Mouse (Mus musculus) midbrain, embryonic 13.5 days (tissue): ENCODE results near the gene Gm5580. TPM values are rescaled to one million over a fixed set of nuclear protein-coding genes. Genes with fewer than 3 reads are reported as not detected.
"Not testable (repeated sequence)": the region's sequence is repeated elsewhere in the genome, so short reads cannot be mapped to it uniquely, and the experiment has no call there.

Experiments used
- ATAC-seq: fragments of 200-750 bp; cut with Nextera tagmentation; 2 replicates; pipeline ENCODE4 v1.8.0; 2017; ENCODE audit warnings: mild to moderate bottlenecking, moderate TSS enrichment, moderate library complexity
- H3K27ac ChIP-seq: fragments of 300-500 bp; sonication (generic); 2 replicates; pipeline ENCODE4 v1.5.1; 2015; ENCODE audit warnings: inconsistent platforms, mild to moderate bottlenecking, moderate library complexity
- H3K27me3 ChIP-seq: fragments of 300-500 bp; sonication (generic); 2 replicates; pipeline ENCODE4 v1.6.1; 2015; ENCODE audit warnings: mild to moderate bottlenecking, inconsistent platforms
- H3K36me3 ChIP-seq: fragments of 300-500 bp; sonication (generic); 2 replicates; pipeline ENCODE4 v1.6.1; 2015; ENCODE audit warnings: mild to moderate bottlenecking, inconsistent platforms
- H3K4me1 ChIP-seq: fragments of 300-500 bp; sonication (generic); replicated peaks from 2 replicates; pipeline ENCODE4 v1.6.1; 2015; ENCODE audit warnings: inconsistent platforms
- H3K4me2 ChIP-seq: fragments of 300-500 bp; sonication (generic); replicated peaks from 2 replicates; pipeline ENCODE4 v1.6.1; 2015; ENCODE audit warnings: moderate library complexity, mild to moderate bottlenecking, inconsistent platforms
- H3K4me3 ChIP-seq: fragments of 300-500 bp; sonication (generic); replicated peaks from 2 replicates; pipeline ENCODE4 v1.5.1; 2015; ENCODE audit warnings: mild to moderate bottlenecking, inconsistent platforms
- H3K9ac ChIP-seq: fragments of 300-500 bp; sonication (generic); replicated peaks from 2 replicates; pipeline ENCODE4 v1.6.1; 2015; ENCODE audit warnings: mild to moderate bottlenecking, inconsistent platforms
- H3K9me3 ChIP-seq: fragments of 300-500 bp; sonication (generic); 2 replicates; pipeline ENCODE4 v1.6.1; 2016; ENCODE audit warnings: mild to moderate bottlenecking, inconsistent platforms
- WGBS: fragments of 180-500 bp; shearing (Covaris S2); methylation state at CpG from one replicate; pipeline ENCODE4 v1.1.7; 2015; 5-methylcytosine and 5-hydroxymethylcytosine counted together
- polyA plus RNA-seq: library from polyadenylated mRNA; unstranded; fragments of >200 nt; fragmentation: Nextera tagmentation; extraction: Ambion mirVana; gene quantifications from 2 replicates; pipeline ENCODE4 v1.2.1, GENCODE M21; 2015

Gm5580 gene
- polyA plus RNA-seq, result 0.38 and 1.0 TPM in 2 replicates

DNA sequence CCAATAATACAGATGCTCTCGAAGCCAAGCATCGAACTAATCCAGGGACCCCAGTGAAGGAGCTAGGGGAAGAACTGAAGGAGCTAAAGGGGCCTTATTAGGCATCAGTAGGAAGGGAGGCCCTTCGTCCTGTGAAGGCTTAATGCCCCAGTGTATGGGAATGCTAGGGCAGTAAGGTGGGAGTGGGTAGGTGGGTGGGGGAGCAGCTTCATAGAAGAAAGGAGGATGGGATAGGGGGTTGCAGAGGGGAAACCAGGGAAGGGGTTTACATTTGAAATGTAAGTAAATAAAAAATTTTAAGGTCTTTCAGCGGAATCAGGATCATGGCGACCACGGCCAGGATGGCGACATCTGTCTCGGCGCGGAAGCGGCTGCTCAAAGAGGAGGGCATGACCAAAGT, at the start of gene Gm5580:
Gene Gm5580, plus strand, starts transcription at position 301 of the 400 bp plus-strand sequence.
- not testable (repeated sequence) for H3K36me3 ChIP-seq, H3K4me3 ChIP-seq, H3K9me3 ChIP-seq, ATAC-seq, H3K9ac ChIP-seq, H3K4me2 ChIP-seq, H3K27ac ChIP-seq, H3K4me1 ChIP-seq, H3K27me3 ChIP-seq
- WGBS, result 96% methylated on average over 11 of the region's 11 CpGs

DNA sequence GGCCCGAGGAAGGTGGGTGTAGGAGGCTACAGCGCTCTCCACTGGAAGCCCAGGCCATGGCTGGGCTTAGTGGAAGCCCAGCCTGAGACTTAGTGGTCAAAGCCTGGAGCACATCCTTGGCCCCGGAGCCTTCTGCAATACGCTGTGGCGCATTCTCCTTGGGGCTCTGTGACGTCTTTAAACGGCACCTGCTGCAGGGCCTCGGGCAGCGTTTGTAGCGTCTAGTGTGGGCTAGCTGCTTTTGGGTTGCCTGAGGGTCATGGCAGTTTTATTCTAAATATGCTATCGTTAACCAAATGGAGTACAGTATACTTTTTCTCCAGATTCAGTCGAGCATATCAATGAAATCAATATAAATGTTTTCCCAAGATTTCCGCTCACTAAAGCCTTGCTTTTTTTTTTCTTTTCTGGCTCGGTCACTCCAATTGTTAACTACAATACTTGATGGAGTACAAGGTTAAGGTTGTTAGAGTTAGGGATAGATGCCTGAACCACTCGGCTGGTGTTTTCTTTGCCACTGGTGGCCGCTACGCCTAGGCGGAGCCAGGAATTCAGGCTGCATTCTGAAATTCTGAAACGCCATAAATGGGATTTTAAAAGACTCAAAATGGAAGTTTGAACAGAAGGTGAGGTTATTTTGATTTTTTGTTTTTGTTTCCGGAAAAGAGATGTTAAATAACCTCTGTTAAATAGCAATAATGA, 44.5 kb upstream of the Gm5580 start, which contains the start of gene Olfr212:
Gene Olfr212, plus strand, starts transcription at position 215 of the 702 bp plus-strand sequence.
- not testable (repeated sequence) for H3K27me3 ChIP-seq, ATAC-seq, H3K36me3 ChIP-seq, H3K4me1 ChIP-seq, H3K27ac ChIP-seq, H3K4me2 ChIP-seq, H3K9ac ChIP-seq, H3K4me3 ChIP-seq
- 92% methylated on average over 20 of the region's 20 CpGs for WGBS
- peaks cover 14% of the 10 kb centered on the region; the same call in 1 of the 2 replicates for H3K9me3 ChIP-seq

DNA sequence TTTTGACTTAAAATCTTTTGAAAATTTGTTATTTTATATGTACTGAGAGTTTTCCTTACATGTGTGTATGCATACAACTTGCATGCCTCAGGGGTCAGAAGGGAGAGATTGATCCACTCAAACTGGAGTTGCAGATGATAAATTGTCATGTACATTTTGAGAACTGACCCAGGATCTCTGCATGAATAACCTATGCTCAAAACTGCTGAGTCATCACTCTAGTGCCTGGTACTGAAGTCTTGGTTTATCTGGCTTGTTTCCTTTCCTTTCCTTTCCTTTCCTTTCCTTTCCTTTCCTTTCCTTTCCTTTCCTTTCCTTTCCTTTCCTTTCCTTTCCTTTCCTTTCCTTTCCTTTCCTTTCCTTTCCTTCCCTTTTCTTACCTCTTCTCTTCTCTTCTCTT, 36.1 kb upstream of the Gm5580 start:
- Histone ChIP-seq H3K27me3 (no peaks in the 10 kb centered on the region), H3K4me2 (no peak overlapping the region), H3K27ac (no peak overlapping the region), H3K9ac (no peak overlapping the region), H3K4me1 (no peaks in the 10 kb centered on the region), H3K9me3 (no peaks in the 10 kb centered on the region), H3K4me3 (no peak overlapping the region), H3K36me3 (no peaks in the 10 kb centered on the region)
- no peak for ATAC-seq

DNA sequence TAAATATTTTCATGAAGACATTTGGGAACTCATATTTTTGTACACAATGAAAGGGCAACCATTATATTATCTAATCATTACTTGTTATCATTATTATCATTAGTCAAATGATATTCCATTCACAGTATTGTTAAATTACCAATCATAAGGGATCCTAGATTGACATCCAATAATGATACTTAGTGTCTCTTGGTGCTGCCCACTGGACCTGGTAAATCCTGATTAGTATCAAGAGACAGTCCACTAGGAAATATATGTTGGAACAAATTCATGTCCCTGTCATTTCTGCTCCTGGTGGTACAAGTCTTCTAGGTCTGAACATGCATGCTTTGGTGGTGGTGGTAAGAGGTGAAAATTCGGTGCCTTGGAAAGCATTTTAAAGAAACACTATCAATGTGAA, 12.8 kb upstream of the Gm5580 start, which contains the start of gene Olfr213:
Gene Olfr213, plus strand, starts transcription at position 301 of the 400 bp plus-strand sequence.
- WGBS, result 86% methylated on average over 1 of the region's 1 CpGs
- no peak within 1 kb of the TSS for H3K9ac ChIP-seq
- H3K4me1 ChIP-seq, result no peaks in the 10 kb centered on the region
- no peaks in the 10 kb centered on the region for H3K27me3 ChIP-seq
- H3K4me2 ChIP-seq, result no peak within 1 kb of the TSS
- no peaks in the 10 kb centered on the region for H3K9me3 ChIP-seq
- ATAC-seq, result no peak
- no peaks in the 10 kb centered on the region for H3K36me3 ChIP-seq
- H3K27ac ChIP-seq, result no peak within 1 kb of the TSS
- H3K4me3 ChIP-seq, result no peak within 1 kb of the TSS

DNA sequence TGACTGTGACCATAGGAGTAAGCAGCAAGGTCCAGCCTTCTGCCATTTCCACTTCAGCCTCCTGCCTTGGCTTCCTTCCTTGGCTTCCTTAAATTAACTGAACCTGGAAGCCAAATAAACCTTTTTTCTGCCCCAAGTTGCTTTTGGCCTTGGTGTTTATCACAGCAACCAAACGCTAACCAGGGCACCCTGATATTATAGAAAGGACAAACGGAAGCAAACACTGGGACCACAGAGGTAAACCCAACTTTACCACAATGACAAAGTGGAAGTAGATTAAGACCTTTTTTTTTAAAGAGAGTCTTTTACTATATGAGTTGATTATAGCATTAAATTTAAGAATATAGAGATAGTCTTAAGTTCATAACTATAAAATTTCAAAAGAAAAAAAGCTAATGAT, 8.4 kb upstream of the Gm5580 start:
- Histone ChIP-seq H3K4me3 (no peak overlapping the region), H3K4me2 (no peak overlapping the region), H3K27me3 (no peaks in the 10 kb centered on the region), H3K9me3 (no peaks in the 10 kb centered on the region), H3K9ac (no peak overlapping the region), H3K27ac (no peak overlapping the region), H3K36me3 (no peaks in the 10 kb centered on the region), H3K4me1 (no peaks in the 10 kb centered on the region)
- 91% methylated on average over 2 of the region's 2 CpGs for WGBS
- no peak for ATAC-seq

DNA sequence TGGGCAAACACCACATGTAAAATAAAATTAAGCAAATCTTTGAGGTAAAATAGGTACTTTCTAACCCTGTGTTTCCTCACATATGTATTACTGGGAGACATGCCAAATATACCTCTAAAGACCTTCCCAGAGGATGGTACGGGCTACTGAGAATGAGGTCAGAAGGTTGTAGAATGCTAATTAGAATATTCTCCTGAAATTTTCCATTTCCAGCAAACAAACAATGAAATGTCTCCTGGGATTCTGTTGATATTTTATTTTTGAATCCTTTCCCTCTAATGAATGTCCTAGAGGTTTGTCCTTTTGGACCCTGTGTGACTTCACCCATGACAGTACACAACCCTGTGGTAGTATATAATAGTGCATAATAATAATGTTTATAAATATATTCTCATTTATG, 3.0 kb downstream of the Gm5580 start, which contains the start of gene Olfr214:
Gene Olfr214, plus strand, starts transcription at position 301 of the 400 bp plus-strand sequence.
- Histone ChIP-seq H3K36me3 (no peaks in the 10 kb centered on the region), H3K4me1 (no peaks in the 10 kb centered on the region), H3K4me2 (no peak within 1 kb of the TSS), H3K27ac (no peak within 1 kb of the TSS), H3K9ac (no peak within 1 kb of the TSS), H3K9me3 (no peaks in the 10 kb centered on the region), H3K27me3 (no peaks in the 10 kb centered on the region), H3K4me3 (no peak within 1 kb of the TSS)
- 81% methylated on average over 1 of the region's 1 CpGs for WGBS
- ATAC-seq, result no peak

DNA sequence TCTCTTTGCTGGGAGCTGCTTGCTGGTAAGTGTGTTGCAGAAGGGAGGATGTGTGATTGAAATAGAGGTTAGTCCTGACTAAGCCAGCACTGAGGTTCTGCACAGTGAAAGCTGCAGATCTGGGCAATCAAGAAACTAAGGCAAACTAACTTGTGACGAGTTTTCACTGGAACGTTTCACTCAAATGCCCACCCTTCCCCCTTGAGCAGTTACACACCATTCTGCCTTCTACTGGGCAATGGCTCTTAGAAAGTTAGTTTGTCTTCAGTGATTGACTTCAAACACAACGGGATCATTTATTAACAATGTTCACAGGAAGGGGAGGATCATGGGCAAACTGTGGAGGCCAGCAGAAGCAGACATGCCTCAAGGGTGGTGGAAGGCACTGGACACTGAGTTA, 4.0 kb downstream of the Gm5580 start:
- H3K4me1 ChIP-seq, result no peaks in the 10 kb centered on the region
- 76% methylated on average over 3 of the region's 3 CpGs for WGBS
- ATAC-seq, result no peak
- no peaks in the 10 kb centered on the region for H3K27me3 ChIP-seq
- H3K36me3 ChIP-seq, result no peaks in the 10 kb centered on the region
- no peak overlapping the region for H3K4me3 ChIP-seq
- H3K27ac ChIP-seq, result no peak overlapping the region
- H3K9me3 ChIP-seq, result no peaks in the 10 kb centered on the region
- no peak overlapping the region for H3K4me2 ChIP-seq
- no peak overlapping the region for H3K9ac ChIP-seq

DNA sequence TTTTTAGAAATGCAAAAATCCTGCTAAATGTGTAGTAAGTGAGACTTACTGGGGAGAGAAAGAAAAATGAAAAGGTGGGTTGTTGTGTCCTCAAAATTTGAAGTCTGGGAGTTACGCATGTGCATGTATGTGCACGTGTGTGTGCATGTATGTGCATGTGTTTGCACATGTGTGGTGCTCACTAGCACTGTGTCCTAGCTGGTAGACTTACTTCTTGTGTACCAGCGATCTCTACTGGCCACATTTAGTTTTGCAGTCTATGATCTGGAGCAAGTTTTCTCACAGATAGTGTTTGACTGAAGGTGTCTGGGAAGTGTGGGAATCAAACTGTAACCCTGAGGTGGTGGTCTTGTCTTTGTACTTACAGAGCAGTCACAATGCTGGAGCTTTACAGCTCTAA, 18.9 kb downstream of the Gm5580 start:
- H3K9me3 ChIP-seq, result no peaks in the 10 kb centered on the region
- 0 out of 2 replicates have a peak, but pooled peaks have one; percentile 45 for ATAC-seq
- no peaks in the 10 kb centered on the region for H3K36me3 ChIP-seq
- no peak overlapping the region for H3K4me3 ChIP-seq
- no peak overlapping the region for H3K9ac ChIP-seq
- no peak overlapping the region for H3K27ac ChIP-seq
- no peaks in the 10 kb centered on the region for H3K27me3 ChIP-seq
- 36% methylated on average over 3 of the region's 3 CpGs for WGBS
- H3K4me2 ChIP-seq, result no peak overlapping the region
- no peaks in the 10 kb centered on the region for H3K4me1 ChIP-seq

DNA sequence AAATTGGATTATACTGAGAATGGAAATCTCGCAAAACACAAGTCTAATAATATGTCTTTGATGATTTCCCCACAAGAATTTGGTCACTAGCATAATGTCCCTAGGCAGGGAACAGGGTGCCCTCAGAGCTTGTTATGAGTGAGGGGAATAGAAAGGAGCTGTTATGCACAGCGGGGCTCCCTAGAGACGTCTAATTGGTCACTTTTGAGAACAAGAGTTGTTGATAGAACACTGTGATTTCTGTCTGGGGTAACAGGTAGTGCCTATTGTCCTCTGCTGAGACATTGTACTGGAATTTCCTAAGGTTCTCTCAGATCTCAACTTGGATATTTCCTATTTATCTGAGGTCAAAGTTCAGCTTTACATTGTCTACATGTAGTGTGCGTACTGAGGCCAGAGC, 33.2 kb downstream of the Gm5580 start, which contains the start of gene Olfr215:
Gene Olfr215, minus strand, starts transcription at position 101 of the 400 bp plus-strand sequence.
- WGBS, result 48% methylated on average over 4 of the region's 4 CpGs

DNA sequence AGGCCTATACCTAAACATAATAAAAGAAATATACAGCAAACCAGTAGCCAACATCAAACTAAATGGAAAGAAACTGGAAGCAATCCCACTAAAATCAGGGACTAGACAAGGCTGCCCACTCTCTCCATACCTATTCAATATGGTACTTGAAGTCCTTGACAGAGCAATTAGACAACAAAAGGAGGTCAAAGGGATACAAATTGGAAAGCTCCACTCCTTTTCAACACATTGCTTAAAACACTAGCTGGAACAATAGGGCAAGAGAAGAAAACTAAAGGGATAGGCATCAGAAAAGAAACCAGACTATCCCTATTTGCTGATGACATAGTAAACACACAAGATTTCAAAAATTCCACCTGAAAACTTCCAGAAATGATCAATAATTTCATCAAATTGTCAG, 50.0 kb downstream of the Gm5580 start:
- H3K9ac ChIP-seq, H3K4me3 ChIP-seq, H3K27me3 ChIP-seq, ATAC-seq, H3K4me1 ChIP-seq, H3K9me3 ChIP-seq, H3K4me2 ChIP-seq, H3K36me3 ChIP-seq, H3K27ac ChIP-seq: not testable (repeated sequence)

More for the DNA sequence above, 33.2 kb downstream of the Gm5580 start, which contains the start of gene Olfr215:
- ATAC-seq, result no peak
- no peaks in the 10 kb centered on the region for H3K9me3 ChIP-seq
- no peak within 1 kb of the TSS for H3K4me3 ChIP-seq
- no peak within 1 kb of the TSS for H3K27ac ChIP-seq
- no peaks in the 10 kb centered on the region for H3K27me3 ChIP-seq
- 0 out of 2 replicates have a peak, but pooled peaks cover 2% of the 10 kb centered on the region for H3K4me1 ChIP-seq
- no peak within 1 kb of the TSS for H3K9ac ChIP-seq
- no peaks in the 10 kb centered on the region for H3K36me3 ChIP-seq
- H3K4me2 ChIP-seq, result no peak within 1 kb of the TSS
